ENCODE assay signal across 9 mouse cellular contexts in the genomic region with DNA sequence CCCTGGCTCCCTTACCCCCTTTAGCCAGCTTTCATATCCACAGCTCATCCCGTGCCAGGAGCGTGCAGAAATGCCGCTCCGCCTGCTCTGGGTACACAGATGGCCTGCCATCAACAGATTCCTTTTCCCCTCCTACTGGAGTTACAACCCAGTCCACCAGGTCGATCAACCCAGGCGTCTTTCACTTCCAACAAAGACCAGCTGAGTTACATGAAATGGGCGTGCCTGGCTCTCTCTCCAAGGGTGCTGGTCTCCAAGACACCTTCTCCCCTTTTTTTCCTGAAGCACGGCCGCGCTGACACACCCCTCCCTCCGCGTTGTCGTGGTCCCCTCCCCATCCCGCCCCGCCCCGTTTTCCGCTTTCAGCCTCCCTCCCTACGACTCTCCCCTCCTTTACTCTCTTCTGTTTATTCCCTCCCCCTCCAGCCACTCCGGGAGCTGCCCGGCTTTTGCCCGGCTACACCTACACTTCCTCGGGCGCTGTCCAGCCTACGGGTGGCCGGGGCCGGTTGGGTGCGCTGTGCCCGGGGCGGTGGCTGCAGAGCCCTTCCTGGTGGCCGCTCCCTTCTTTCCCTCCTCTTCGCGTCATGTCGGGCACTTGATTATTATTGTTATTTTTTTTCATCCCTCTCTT. TPM values are rescaled to one million over a fixed set of nuclear protein-coding genes. Genes with fewer than 3 reads are reported as not detected.
DNase-seq lines count a peak whose midpoint lies in the region; ATAC-seq and TF ChIP-seq lines count a peak whose summit lies in the region.
"Had no signal": no experiment of that assay in that cellular context is flagged by ENCODE, and none has a peak within 500 bp of the region (broad histone marks: within the 10 kb centered on the region; RNA-seq: fewer than 3 reads in every experiment).

No protein-coding gene starts in this region.

- DNase-seq in kidney, adult 18-20 months: peak; percentile 16
- no peak for DNase-seq in kidney, adult 11 months
- DNase-seq in cerebellum, adult 18-20 months: peak; percentile 61 to 74
- DNase-seq in liver, postnatal 0 days: peak; percentile 37
- no peak for DNase-seq in spleen, postnatal 14 days (ENCODE audit: low spot score in 2 of 2)

- peak overlapping the region; percentile 67 for H3K4me2 ChIP-seq in forebrain, embryonic 16.5 days (ENCODE audit: low read length)
- H3K4me2 ChIP-seq in intestine, postnatal 0 days (replicated peaks; ENCODE audit: low read depth): peak overlapping the region; percentile 57
- peak overlapping the region; percentile 44 for H3K4me2 ChIP-seq in liver, postnatal 0 days (ENCODE audit: low read depth, low read length)

- peak; percentile 84 for ATAC-seq in forebrain, embryonic 16.5 days
- peak; percentile 69 for ATAC-seq in intestine, postnatal 0 days
- no peak for ATAC-seq in liver, postnatal 0 days

- H3K4me1 ChIP-seq in forebrain, embryonic 16.5 days (replicated peaks; ENCODE audit: control insufficient read depth, insufficient read depth, low read length): peaks cover 22% of the 10 kb centered on the region
- no peaks in the 10 kb centered on the region for H3K4me1 ChIP-seq in intestine, postnatal 0 days (replicated peaks; ENCODE audit: control insufficient read depth, insufficient read depth, low read length)
- H3K4me1 ChIP-seq in liver, postnatal 0 days (ENCODE audit: insufficient read depth): no peaks in the 10 kb centered on the region
- peaks cover 12% of the 10 kb centered on the region for H3K4me1 ChIP-seq in olfactory bulb, adult 2 months (ENCODE audit: control insufficient read depth, insufficient read depth, low read length)

- no peak for TF ChIP-seq POLR2A in olfactory bulb, adult 2 months (IDR thresholded peaks at IDR 0.05; ENCODE audit: insufficient read depth, low read depth, low read length)

- no peak for TF ChIP-seq EP300 in liver, postnatal 0 days (IDR thresholded peaks at IDR 0.05; ENCODE audit: low read depth)

- peak overlapping the region; percentile 91 for H3K27ac ChIP-seq in forebrain, embryonic 16.5 days (ENCODE audit: low read length)
- no peak overlapping the region for H3K27ac ChIP-seq in intestine, postnatal 0 days (ENCODE audit: low read depth, low read length)
- no peak overlapping the region for H3K27ac ChIP-seq in liver, postnatal 0 days (ENCODE audit: low read depth)
- H3K27ac ChIP-seq in olfactory bulb, adult 2 months (ENCODE audit: insufficient read depth, low read depth, low read length): 0 out of 2 replicates have a peak overlapping the region, but pooled peaks have one; percentile 22

- H3K36me3 ChIP-seq in forebrain, embryonic 16.5 days (ENCODE audit: control insufficient read depth, insufficient read depth): no peaks in the 10 kb centered on the region
- no peaks in the 10 kb centered on the region for H3K36me3 ChIP-seq in intestine, postnatal 0 days (ENCODE audit: control insufficient read depth, insufficient read depth)
- H3K36me3 ChIP-seq in liver, postnatal 0 days (replicated peaks; ENCODE audit: insufficient read depth, low read length): no peaks in the 10 kb centered on the region

- TF ChIP-seq CTCF in intestine, postnatal 0 days (IDR thresholded peaks at IDR 0.05; ENCODE audit: low read depth): no peak
- TF ChIP-seq CTCF in liver, postnatal 0 days (IDR thresholded peaks at IDR 0.05; ENCODE audit: low read depth): no peak
- no peak for TF ChIP-seq CTCF in olfactory bulb, adult 2 months (IDR thresholded peaks at IDR 0.05; ENCODE audit: insufficient read depth, low read depth, low read length)

- H3K9me3 ChIP-seq in forebrain, embryonic 16.5 days (ENCODE audit: control insufficient read depth, low read length): no peaks in the 10 kb centered on the region
- no peaks in the 10 kb centered on the region for H3K9me3 ChIP-seq in intestine, postnatal 0 days (ENCODE audit: control insufficient read depth)
- no peaks in the 10 kb centered on the region for H3K9me3 ChIP-seq in liver, postnatal 0 days (ENCODE audit: low read length)

- H3K9ac ChIP-seq in forebrain, embryonic 16.5 days (replicated peaks; ENCODE audit: low read depth, low read length): peak overlapping the region; percentile 82
- H3K9ac ChIP-seq in intestine, postnatal 0 days (ENCODE audit: low read depth, low read length): no peak overlapping the region
- no peak overlapping the region for H3K9ac ChIP-seq in liver, postnatal 0 days (replicated peaks)

- peak overlapping the region; percentile 75 for H3K4me3 ChIP-seq in forebrain, embryonic 16.5 days (replicated peaks; ENCODE audit: low read length)
- peak overlapping the region; percentile 26 for H3K4me3 ChIP-seq in intestine, postnatal 0 days (ENCODE audit: low read depth, low read length)
- H3K4me3 ChIP-seq in liver, postnatal 0 days (ENCODE audit: low read depth, low read length): no peak overlapping the region
- peak overlapping the region; percentile 69 for H3K4me3 ChIP-seq in olfactory bulb, adult 2 months (ENCODE audit: insufficient read depth, low read depth, low read length)

- no peaks in the 10 kb centered on the region for H3K27me3 ChIP-seq in forebrain, embryonic 16.5 days (replicated peaks; ENCODE audit: control insufficient read depth, insufficient read depth, low read length)
- peaks cover 25% of the 10 kb centered on the region for H3K27me3 ChIP-seq in intestine, postnatal 0 days (replicated peaks; ENCODE audit: control insufficient read depth, insufficient read depth, low read length)
- H3K27me3 ChIP-seq in liver, postnatal 0 days (ENCODE audit: insufficient read depth, low read length): peaks cover 18% of the 10 kb centered on the region
- H3K27me3 ChIP-seq: CH12.LX had no signal

- 0% methylated on average over 33 of the region's 33 CpGs for WGBS in forebrain, embryonic 16.5 days
- 2% methylated on average over 33 of the region's 33 CpGs for WGBS in intestine, postnatal 0 days
- WGBS in liver, postnatal 0 days (ENCODE audit: insufficient replicate concordance): 4% methylated on average over 33 of the region's 33 CpGs
- 3% methylated on average over 31 of the region's 33 CpGs for WGBS in olfactory bulb, adult 2 months

RNA-seq across cellular contexts. Expression of gene Dnajc6, which starts 53.6 kb away (rescaled TPM):
- 31.6 and 34.6 TPM in 2 replicates for polyA plus RNA-seq in forebrain, embryonic 16.5 days (2015; fragmentation: Nextera tagmentation; extraction: Ambion mirVana)
- polyA plus RNA-seq in intestine, postnatal 0 days (2015; fragmentation: Nextera tagmentation; extraction: Ambion mirVana): 0.98 and 1.2 TPM in 2 replicates
- 0.16 and 0.22 TPM in 2 replicates for polyA plus RNA-seq in liver, postnatal 0 days (2015; fragmentation: Nextera tagmentation; extraction: Ambion mirVana)
- 89.3 TPM in 1 of 2 replicates, not detected in the other for polyA plus RNA-seq in olfactory bulb, adult 2 months (2012; ENCODE audit: insufficient read depth, insufficient read length, low replicate concordance, missing spikeins)

Comparison
In these comparisons a context has a peak if more than half of its experiments do, and no peak if none do; other contexts are left out.
1. DNase-seq: peak in kidney, adult 18-20 months (single experiment), cerebellum, adult 18-20 months (2 of 2) and liver, postnatal 0 days (single experiment); none in kidney, adult 11 months (single experiment) and spleen, postnatal 14 days (0 of 2).
2. H3K27ac ChIP-seq: peak in forebrain, embryonic 16.5 days (single experiment) and olfactory bulb, adult 2 months (single experiment); none in intestine, postnatal 0 days (single experiment) and liver, postnatal 0 days (single experiment).
3. Peak in every context shown above with its lines, with median percentiles within 50 percentile points of each other: H3K4me2 ChIP-seq.